Mouse (Mus musculus) layer of hippocampus, postnatal 14 days (tissue): ENCODE results near the gene 4930438A08Rik. TPM values are rescaled to one million over a fixed set of nuclear protein-coding genes. Genes with fewer than 3 reads are reported as not detected.
"Not testable (repeated sequence)": the region's sequence is repeated elsewhere in the genome, so short reads cannot be mapped to it uniquely, and the experiment has no call there.

ENCODE experiments used
- DNase-seq, 2 experiments: peaks; one replicate each; pipeline ENCODE4 v3.0.0; 2021 to 2022; ENCODE audit warnings: low spot score in 2 of 2, mixed read lengths in 1 of 2
- total RNA-seq, 2 experiments: library from RNA; stranded (reverse); gene quantifications; 2 replicates each; pipeline ENCODE4 v1.2.3; 2021

The 4930438A08Rik gene
- total RNA-seq, 2 experiments from 2014 or later, result not detected

GRCm38 (mm10) chr11:58281970-58282496 lies 7.4 kb downstream of the 4930438A08Rik start:
- no peak for DNase-seq

GRCm38 (mm10) chr11:58282518-58282917 lies 7.9 kb downstream of the 4930438A08Rik start:
- no peak for DNase-seq

- DNase-seq, result no peak
These were observed 15.5 kb downstream of the 4930438A08Rik start for GRCm38 (mm10) chr11:58289992-58290682.

- no peak for DNase-seq
These were observed 16.2 kb downstream of the 4930438A08Rik start for GRCm38 (mm10) chr11:58290812-58291211.

GRCm38 (mm10) chr11:58292791-58293190 lies 18.2 kb downstream of the 4930438A08Rik start:
- DNase-seq, result no peak

GRCm38 (mm10) chr11:58297396-58297795 lies 22.8 kb downstream of the 4930438A08Rik start:
- DNase-seq, result no peak

- peak; percentile 78 for DNase-seq
These were observed 26.5 kb downstream of the 4930438A08Rik start for GRCm38 (mm10) chr11:58301057-58301456.

- peak; percentile 97 to 100 for DNase-seq
These were observed 27.5 kb downstream of the 4930438A08Rik start for GRCm38 (mm10) chr11:58301837-58302754.

- no peak for DNase-seq
These were observed 28.3 kb downstream of the 4930438A08Rik start for GRCm38 (mm10) chr11:58302774-58303445.

- DNase-seq, result no peak
These were observed 29.0 kb downstream of the 4930438A08Rik start for GRCm38 (mm10) chr11:58303594-58303993.

GRCm38 (mm10) chr11:58305299-58305698 lies 30.7 kb downstream of the 4930438A08Rik start:
- DNase-seq, result not testable (repeated sequence)

GRCm38 (mm10) chr11:58306860-58307308 lies 32.3 kb downstream of the 4930438A08Rik start, which contains the start of gene Zfp692:
TSS of gene Zfp692 (plus strand) at chr11:58307069.
- DNase-seq, result peak; percentile 94 to 98

GRCm38 (mm10) chr11:58307411-58308080 lies 32.9 kb downstream of the 4930438A08Rik start:
- DNase-seq, result peak in 1 of 2 experiments; percentile 52

- no peak for DNase-seq
These were observed 34.1 kb downstream of the 4930438A08Rik start for GRCm38 (mm10) chr11:58308661-58309060.

GRCm38 (mm10) chr11:58314069-58314468 lies 39.5 kb downstream of the 4930438A08Rik start:
- DNase-seq, result peak in 1 of 2 experiments; percentile 37

- DNase-seq, result no peak
These were observed 41.1 kb downstream of the 4930438A08Rik start for GRCm38 (mm10) chr11:58315536-58316168.

GRCm38 (mm10) chr11:58316344-58316743 lies 41.7 kb downstream of the 4930438A08Rik start:
- DNase-seq, result no peak

GRCm38 (mm10) chr11:58316768-58317390 lies 42.3 kb downstream of the 4930438A08Rik start:
- DNase-seq, result no peak

GRCm38 (mm10) chr11:58322824-58323569 lies 48.4 kb downstream of the 4930438A08Rik start:
- peak; percentile 96 to 97 for DNase-seq
